Mouse (Mus musculus) stomach, postnatal 0 days (tissue): ENCODE data around the gene Plcb1. TPM values are rescaled to one million over a fixed set of nuclear protein-coding genes. Genes with fewer than 3 reads are reported as not detected.

Experiments used
- ATAC-seq: fragments of 200-750 bp; cut with Nextera tagmentation; 2 replicates; pipeline ENCODE4 v1.8.0; 2017; ENCODE audit not compliant: low FRiP score, low TSS enrichment
- DNase-seq: peaks from one replicate; pipeline ENCODE4 v3.0.0-alpha.2; 2016; ENCODE audit warnings: low spot score
- H3K27ac ChIP-seq: fragments of 300-500 bp; sonication (generic); replicated peaks from 2 replicates; pipeline ENCODE4 v1.5.1; 2014; ENCODE audit warnings: mild to moderate bottlenecking, control low read depth
- H3K27me3 ChIP-seq: fragments of 300-500 bp; sonication (generic); 2 replicates; pipeline ENCODE4 v1.6.1; 2014; ENCODE audit warnings: low read length; ENCODE audit not compliant: control insufficient read depth, insufficient read depth
- H3K36me3 ChIP-seq: fragments of 300-500 bp; sonication (generic); 2 replicates; pipeline ENCODE4 v1.6.1; 2014; ENCODE audit warnings: low read length, mixed read lengths; ENCODE audit not compliant: control insufficient read depth, insufficient read depth
- H3K4me1 ChIP-seq: fragments of 300-500 bp; sonication (generic); replicated peaks from 2 replicates; pipeline ENCODE4 v1.6.1; 2014; ENCODE audit warnings: antibody characterized with exemption; ENCODE audit not compliant: control insufficient read depth, insufficient read depth
- H3K4me2 ChIP-seq: fragments of 300-500 bp; sonication (generic); replicated peaks from 2 replicates; pipeline ENCODE4 v1.6.1; 2014; ENCODE audit warnings: low read depth, mild to moderate bottlenecking, control low read depth, moderate library complexity
- H3K4me3 ChIP-seq: fragments of 300-500 bp; sonication (generic); 2 replicates; pipeline ENCODE4 v1.5.1; 2014; ENCODE audit warnings: low read depth, low read length, control low read depth
- H3K9ac ChIP-seq: fragments of 300-500 bp; sonication (generic); 2 replicates; pipeline ENCODE4 v1.6.1; 2014; ENCODE audit warnings: mild to moderate bottlenecking, low read length, control low read depth, mixed read lengths
- H3K9me3 ChIP-seq: fragments of 300-500 bp; sonication (generic); 2 replicates; pipeline ENCODE4 v1.6.1; 2016; ENCODE audit warnings: low read length; ENCODE audit not compliant: control insufficient read depth
- CTCF ChIP-seq: IDR thresholded peaks from 2 replicates; pipeline ENCODE4 v1.5.1; 2016; ENCODE audit warnings: antibody characterized with exemption, low read depth, mild to moderate bottlenecking, moderate library complexity
- EP300 ChIP-seq: optimal IDR thresholded peaks from 2 replicates; pipeline ENCODE3; 2016; ENCODE audit warnings: antibody characterized with exemption
- WGBS: fragments of 180-500 bp; shearing (Covaris S2); extraction: QIAGEN DNeasy Blood & Tissue Kit; methylation state at CpG from one replicate; pipeline ENCODE4 v1.1.7; 2014; 5-methylcytosine and 5-hydroxymethylcytosine counted together
- polyA plus RNA-seq: library from polyadenylated mRNA; unstranded; fragments of >200 nt; fragmentation: Nextera tagmentation; extraction: Ambion mirVana; gene quantifications from 2 replicates; pipeline ENCODE4 v1.2.1, GENCODE M21; 2015

The Plcb1 gene
- polyA plus RNA-seq, 1 experiment from 2014 or later: 7.0 TPM

DNA sequence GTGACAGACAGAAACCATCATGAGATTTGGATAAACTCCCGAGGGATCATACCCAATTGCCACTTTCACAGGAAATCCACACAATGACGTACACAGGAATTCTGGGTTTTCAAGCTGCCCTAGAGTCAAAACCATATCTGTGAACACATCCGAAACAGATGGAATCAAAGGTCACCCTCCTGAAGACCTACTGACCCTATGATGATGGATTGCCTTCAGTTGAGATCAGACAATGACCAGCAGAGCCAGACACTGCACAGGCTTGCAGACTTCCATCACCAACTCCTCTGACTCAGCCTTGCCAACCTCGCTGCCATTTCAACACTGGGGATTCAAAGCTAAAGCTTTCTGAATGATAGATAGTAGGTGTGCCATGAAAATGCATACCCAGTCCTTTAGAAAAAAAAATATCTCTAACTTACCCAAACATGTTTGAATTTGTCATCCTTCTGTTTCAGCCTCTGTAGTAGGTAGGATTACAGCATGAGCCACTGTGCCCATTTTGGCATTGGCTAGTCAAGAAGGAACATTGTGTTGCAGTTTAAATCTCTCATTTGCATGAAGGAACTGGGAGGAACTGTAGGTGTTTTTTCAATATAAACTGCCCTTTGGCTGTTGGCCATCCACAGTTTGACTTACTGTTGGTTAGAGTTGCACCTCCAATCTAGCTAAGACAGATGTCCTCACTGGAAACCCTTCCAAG is 429.0 kb downstream of the Plcb1 start:
- no peaks in the 10 kb centered on the region for H3K9me3 ChIP-seq
- ATAC-seq (no peak), DNase-seq (no peak)
- no peak overlapping the region for H3K4me2 ChIP-seq
- 41% methylated on average over 4 of the region's 4 CpGs for WGBS
- H3K27me3 ChIP-seq: no peaks in the 10 kb centered on the region
- no peak for TF ChIP-seq EP300
- no peak for TF ChIP-seq CTCF
- no peak overlapping the region for H3K9ac ChIP-seq
- H3K27ac ChIP-seq: no peak overlapping the region
- H3K4me3 ChIP-seq: no peak overlapping the region
- no peaks in the 10 kb centered on the region for H3K4me1 ChIP-seq
- H3K36me3 ChIP-seq: no peaks in the 10 kb centered on the region

DNA sequence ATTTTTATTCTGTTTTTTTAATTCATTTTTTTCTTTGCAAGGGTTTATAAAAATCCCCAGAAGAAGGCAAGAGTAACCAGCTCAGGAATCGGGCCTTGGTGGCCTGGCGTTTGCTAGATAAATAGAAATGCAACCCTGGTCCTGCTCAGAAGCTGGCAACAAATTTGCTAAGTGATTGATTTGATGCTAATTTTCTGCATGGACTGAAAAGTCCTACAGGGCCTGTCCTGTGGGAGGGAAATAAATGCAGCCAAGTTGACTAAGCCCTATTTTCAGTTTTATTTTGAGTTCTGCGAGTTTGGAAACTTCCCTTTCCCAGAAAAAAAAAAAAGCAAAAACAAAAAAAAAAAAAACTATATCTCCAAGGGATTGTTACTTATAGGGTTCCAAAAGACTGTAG is 433.5 kb downstream of the Plcb1 start:
- Histone ChIP-seq H3K36me3 (no peaks in the 10 kb centered on the region), H3K4me2 (no peak overlapping the region), H3K27ac (no peak overlapping the region), H3K4me1 (no peaks in the 10 kb centered on the region), H3K27me3 (no peaks in the 10 kb centered on the region), H3K4me3 (no peak overlapping the region), H3K9me3 (no peaks in the 10 kb centered on the region), H3K9ac (no peak overlapping the region)
- 56% methylated on average over 3 of the region's 3 CpGs for WGBS
- TF ChIP-seq CTCF: no peak
- no peak for TF ChIP-seq EP300
- DNase-seq (no peak), ATAC-seq (no peak)

DNA sequence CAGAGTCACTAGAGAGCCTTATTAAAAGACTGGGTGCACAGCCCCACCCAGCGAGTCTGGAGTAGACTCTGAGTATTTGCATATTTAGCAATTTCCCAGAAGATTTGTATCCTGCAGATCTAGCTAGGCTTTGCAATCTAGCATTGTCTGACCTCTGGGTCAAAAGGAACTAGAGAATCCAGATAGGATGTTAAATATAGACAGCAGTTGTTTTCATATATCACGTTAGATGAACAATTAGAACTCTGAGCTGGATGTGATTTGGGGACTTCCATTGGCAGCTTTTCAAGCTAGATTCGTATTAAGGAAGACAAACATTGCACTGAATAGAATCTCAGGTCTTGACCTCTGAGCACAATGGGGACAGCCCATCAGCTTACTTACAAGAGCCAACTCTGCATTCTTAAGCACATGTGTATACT is 439.7 kb downstream of the Plcb1 start:
- Histone ChIP-seq H3K4me2 (no peak overlapping the region), H3K9me3 (no peaks in the 10 kb centered on the region), H3K27ac (no peak overlapping the region), H3K4me1 (no peaks in the 10 kb centered on the region), H3K36me3 (no peaks in the 10 kb centered on the region), H3K27me3 (no peaks in the 10 kb centered on the region), H3K9ac (no peak overlapping the region), H3K4me3 (no peak overlapping the region)
- no peak for DNase-seq
- 30% methylated on average over 3 of the region's 3 CpGs for WGBS
- TF ChIP-seq CTCF (peak; percentile 40), EP300 (no peak)
- no peak for ATAC-seq

DNA sequence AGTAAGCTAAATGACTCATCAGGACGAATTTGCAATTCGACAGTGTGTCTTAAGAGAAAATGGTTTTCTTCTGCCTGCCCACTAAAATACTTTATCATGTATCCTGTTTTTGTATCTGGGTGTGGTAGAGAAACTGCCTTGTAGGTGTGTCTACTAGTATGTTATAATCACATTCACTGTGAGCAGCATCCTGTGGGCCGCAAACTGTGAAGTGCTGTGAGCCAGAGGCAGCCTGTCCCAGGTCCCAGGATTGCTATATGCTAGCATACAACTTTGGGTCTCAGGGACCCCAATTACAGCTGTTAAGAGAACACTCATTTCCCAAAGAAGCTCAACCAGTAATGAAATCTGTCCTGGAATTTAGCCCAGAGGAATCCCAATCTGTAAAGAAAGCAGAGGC is 444.4 kb downstream of the Plcb1 start:
- Histone ChIP-seq H3K4me3 (no peak overlapping the region), H3K9me3 (no peaks in the 10 kb centered on the region), H3K36me3 (no peaks in the 10 kb centered on the region), H3K4me2 (no peak overlapping the region), H3K4me1 (no peaks in the 10 kb centered on the region), H3K27ac (no peak overlapping the region), H3K27me3 (no peaks in the 10 kb centered on the region), H3K9ac (no peak overlapping the region)
- 60% methylated on average over 3 of the region's 3 CpGs for WGBS
- TF ChIP-seq EP300 (no peak), CTCF (no peak)
- ATAC-seq (no peak), DNase-seq (no peak)

DNA sequence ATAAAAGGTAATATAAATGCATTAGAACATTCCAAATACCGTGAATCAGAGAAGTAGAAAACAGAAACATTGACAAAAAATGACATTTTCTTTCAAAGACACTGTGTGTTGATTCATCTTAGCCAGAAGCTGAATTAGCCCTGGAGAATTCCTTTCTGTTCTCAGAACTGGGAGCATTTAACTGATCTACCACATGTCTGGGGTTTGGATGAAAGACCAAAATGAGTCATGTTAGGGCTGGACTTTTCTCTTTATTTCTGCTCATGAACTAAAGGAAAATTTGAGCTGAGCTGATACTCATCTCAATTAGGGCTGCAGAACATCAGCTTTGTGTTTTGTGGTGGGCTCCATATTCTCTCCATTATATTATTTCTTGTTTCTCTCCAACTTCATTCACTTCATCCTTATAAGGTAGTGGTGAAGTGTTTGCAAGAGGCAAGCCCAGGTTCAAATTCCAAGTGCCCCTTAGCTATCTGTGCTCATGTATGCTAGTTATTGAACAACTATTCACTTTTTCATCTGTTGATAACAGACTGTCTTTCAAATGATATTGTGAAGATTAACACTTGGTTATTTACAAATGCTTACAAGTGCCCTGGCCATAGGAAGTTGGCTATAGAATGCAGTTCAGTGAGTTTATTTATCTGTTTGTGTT is 456.9 kb downstream of the Plcb1 start:
- ATAC-seq (no peak), DNase-seq (no peak)
- no peak overlapping the region for H3K27ac ChIP-seq
- 52% methylated on average over 1 of the region's 1 CpGs for WGBS
- no peak overlapping the region for H3K4me3 ChIP-seq
- no peaks in the 10 kb centered on the region for H3K27me3 ChIP-seq
- H3K4me1 ChIP-seq: no peaks in the 10 kb centered on the region
- H3K36me3 ChIP-seq: no peaks in the 10 kb centered on the region
- no peak overlapping the region for H3K9ac ChIP-seq
- H3K4me2 ChIP-seq: no peak overlapping the region
- no peaks in the 10 kb centered on the region for H3K9me3 ChIP-seq
- TF ChIP-seq EP300 (no peak), CTCF (no peak)

DNA sequence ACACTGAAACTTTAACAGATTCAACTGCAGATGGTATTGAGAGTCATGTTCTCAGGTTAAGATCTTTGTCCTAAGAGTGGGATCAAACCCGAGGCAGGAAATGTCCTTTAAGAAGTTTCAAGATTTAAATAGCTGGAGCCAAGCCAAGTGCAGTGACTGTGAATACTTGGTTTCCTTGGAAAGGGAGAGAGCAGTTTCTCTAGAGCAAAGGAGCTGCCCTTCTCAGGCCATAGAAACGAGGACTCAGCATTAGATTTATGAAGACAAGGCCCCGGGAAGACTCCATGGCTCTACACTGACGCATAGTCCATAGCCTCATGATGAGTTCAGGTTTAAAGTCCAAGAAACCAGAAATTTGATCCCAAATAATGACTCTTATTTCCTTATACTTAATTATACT is 457.9 kb downstream of the Plcb1 start:
- Histone ChIP-seq H3K4me2 (no peak overlapping the region), H3K4me1 (no peaks in the 10 kb centered on the region), H3K4me3 (no peak overlapping the region), H3K9me3 (no peaks in the 10 kb centered on the region), H3K27me3 (no peaks in the 10 kb centered on the region), H3K9ac (no peak overlapping the region), H3K36me3 (no peaks in the 10 kb centered on the region), H3K27ac (no peak overlapping the region)
- ATAC-seq (no peak), DNase-seq (no peak)
- WGBS: 45% methylated on average over 4 of the region's 4 CpGs
- no peak for TF ChIP-seq CTCF
- TF ChIP-seq EP300: no peak
